In the genomic region with DNA sequence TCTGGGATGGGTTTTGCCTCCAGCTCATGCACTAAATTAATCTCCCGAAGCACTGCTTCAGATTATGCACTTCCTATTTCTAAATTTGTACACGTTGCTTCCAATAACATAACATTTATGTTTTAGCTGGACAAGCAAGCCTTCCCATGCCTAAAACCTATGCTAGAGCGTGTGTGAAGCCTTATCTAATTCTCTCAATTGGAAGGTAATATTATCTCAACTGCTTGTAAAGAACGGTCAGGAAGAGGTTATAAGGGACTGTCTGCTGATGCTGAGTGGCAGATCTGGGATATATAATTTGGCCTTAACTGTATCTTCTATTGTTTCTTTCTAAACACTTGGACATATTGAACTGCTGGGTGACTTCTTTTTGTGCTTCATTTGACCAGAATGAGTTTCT, we compare ENCODE assay signal across 24 mouse cellular contexts. TPM values are rescaled to one million over a fixed set of nuclear protein-coding genes. Genes with fewer than 3 reads are reported as not detected.
"Had no signal": no experiment of that assay in that cellular context is flagged by ENCODE, and none has a peak within 500 bp of the region (broad histone marks: within the 10 kb centered on the region; RNA-seq: fewer than 3 reads in every experiment).

No protein-coding gene starts in this region.

- H3K4me3 ChIP-seq: neural tube, embryonic 13.5 days; neural tube, embryonic 15.5 days; stomach, embryonic 15.5 days had no signal

- H3K9ac ChIP-seq: neural tube, embryonic 13.5 days; neural tube, embryonic 15.5 days; stomach, embryonic 15.5 days had no signal

- H3K4me1 ChIP-seq: neural tube, embryonic 13.5 days; neural tube, embryonic 15.5 days; stomach, embryonic 15.5 days had no signal

- H3K27ac ChIP-seq: neural tube, embryonic 13.5 days; neural tube, embryonic 15.5 days; stomach, embryonic 15.5 days; stomach, postnatal 0 days had no signal

- H3K9me3 ChIP-seq: neural tube, embryonic 13.5 days; neural tube, embryonic 15.5 days; stomach, embryonic 15.5 days had no signal

- DNase-seq: retina, postnatal 1 day; right cerebral cortex, adult 18-20 months; right cerebral cortex, postnatal 14 days; right cerebral cortex, postnatal 25 days; right cerebral cortex, postnatal 4 days; spleen, adult 18-20 months; thymus, adult 18-20 months; thymus, adult 2 months; thymus, postnatal 14 days; thymus, postnatal 25 days; thymus, postnatal 36 days; thymus, postnatal 4 days had no signal

- H3K27me3 ChIP-seq: stomach, embryonic 15.5 days had no signal

- H3K36me3 ChIP-seq: neural tube, embryonic 15.5 days; stomach, embryonic 15.5 days had no signal

RNA-seq across cellular contexts. Expression of a gene that starts 26.3 kb away (rescaled TPM):
- total RNA-seq: neutrophil, adult 5-6 weeks had no signal
- polyA plus RNA-seq: neural tube, embryonic 14.5 days had no signal

RNA-seq across cellular contexts. Expression of a gene that starts 44.8 kb away (rescaled TPM):
- total RNA-seq: neutrophil, adult 5-6 weeks had no signal
- polyA plus RNA-seq: neural tube, embryonic 13.5 days; neural tube, embryonic 14.5 days; small intestine, adult 2 months; spleen, adult 2 months; stomach, embryonic 14.5 days; stomach, embryonic 15.5 days; stomach, postnatal 0 days; testis, adult 2 months; thymus, postnatal 0 days; urinary bladder, adult 2 months had no signal
